Mouse (Mus musculus) heart, adult 2 months (tissue): ENCODE measurements around the gene Maml3. TPM values are rescaled to one million over a fixed set of nuclear protein-coding genes. Genes with fewer than 3 reads are reported as not detected.

ENCODE experiments used
- DNase-seq, 2 experiments: peaks; one replicate each; pipeline ENCODE4 v3.0.0; 2021
- H3K27ac ChIP-seq: fragments of 200-600 bp; 2 replicates; pipeline ENCODE4 v1.8.1; 2022
- H3K27me3 ChIP-seq: fragments of 200-500 bp; 2 replicates; pipeline ENCODE4 v1.6.1; 2012; ENCODE audit warnings: mild to moderate bottlenecking, low read length, inconsistent platforms, mixed read lengths; ENCODE audit not compliant: control insufficient read depth, insufficient read depth
- H3K36me3 ChIP-seq: fragments of 200-500 bp; 2 replicates; pipeline ENCODE4 v1.6.1; 2012; ENCODE audit warnings: low read length, inconsistent platforms; ENCODE audit not compliant: control insufficient read depth, insufficient read depth
- H3K4me1 ChIP-seq: fragments of 200-500 bp; 2 replicates; pipeline ENCODE4 v1.6.1; 2011; ENCODE audit warnings: low read length; ENCODE audit not compliant: control insufficient read depth, insufficient read depth
- H3K4me3 ChIP-seq: fragments of 200-600 bp; 2 replicates; pipeline ENCODE4 v1.8.1; 2022
- H3K79me2 ChIP-seq: fragments of 200-500 bp; replicated peaks from 2 replicates; pipeline ENCODE4 v1.6.1; 2012; ENCODE audit warnings: mild to moderate bottlenecking, inconsistent platforms, low read length, moderate library complexity, mixed read lengths; ENCODE audit not compliant: control insufficient read depth, insufficient read depth
- H3K9ac ChIP-seq: fragments of 200-500 bp; 2 replicates; pipeline ENCODE4 v1.6.1; 2012; ENCODE audit warnings: low read depth, mild to moderate bottlenecking, control low read depth, inconsistent platforms, low read length, mixed read lengths
- CTCF ChIP-seq: fragments of 200-600 bp; IDR thresholded peaks from 2 replicates; pipeline ENCODE4 v1.8.1; 2022; ENCODE audit warnings: antibody characterized with exemption, mild to moderate bottlenecking, moderate library complexity
- EP300 ChIP-seq: fragments of 200-500 bp; IDR thresholded peaks from 2 replicates; pipeline ENCODE4 v1.6.1; 2011; ENCODE audit warnings: low read depth, low read length, control low read depth; ENCODE audit not compliant: insufficient read depth
- POLR2A ChIP-seq: fragments of 200-500 bp; IDR thresholded peaks from 2 replicates; pipeline ENCODE4 v1.6.1; 2011; ENCODE audit warnings: mild to moderate bottlenecking, low read depth, low read length, control low read depth; ENCODE audit not compliant: insufficient read depth
- whole genome bisulfite sequencing: fragments of 180-500 bp; shearing (Covaris S2); methylation state at CpG from one replicate; pipeline ENCODE4 v1.1.7; 2018; 5-methylcytosine and 5-hydroxymethylcytosine counted together
- intact Hi-C: fragments of 180-260 bp; cut with DNase I; formaldehyde crosslinking; loops from one replicate; pipeline ENCODE4 v1.15.1; 2025
- polyA plus RNA-seq: library from polyadenylated mRNA; depleted of rRNA; stranded (reverse); fragments of >200 nt; gene quantifications from 2 replicates; pipeline ENCODE4 v1.2.3, GENCODE M21; 2012
- total RNA-seq, 2 experiments: library from RNA; stranded (reverse); gene quantifications; 2 replicates each; pipeline ENCODE4 v1.2.3; 2021

Maml3 gene
- total and polyA plus RNA-seq, 3 experiments, result 1.9 to 2.8 (median 2.7) TPM

DNA sequence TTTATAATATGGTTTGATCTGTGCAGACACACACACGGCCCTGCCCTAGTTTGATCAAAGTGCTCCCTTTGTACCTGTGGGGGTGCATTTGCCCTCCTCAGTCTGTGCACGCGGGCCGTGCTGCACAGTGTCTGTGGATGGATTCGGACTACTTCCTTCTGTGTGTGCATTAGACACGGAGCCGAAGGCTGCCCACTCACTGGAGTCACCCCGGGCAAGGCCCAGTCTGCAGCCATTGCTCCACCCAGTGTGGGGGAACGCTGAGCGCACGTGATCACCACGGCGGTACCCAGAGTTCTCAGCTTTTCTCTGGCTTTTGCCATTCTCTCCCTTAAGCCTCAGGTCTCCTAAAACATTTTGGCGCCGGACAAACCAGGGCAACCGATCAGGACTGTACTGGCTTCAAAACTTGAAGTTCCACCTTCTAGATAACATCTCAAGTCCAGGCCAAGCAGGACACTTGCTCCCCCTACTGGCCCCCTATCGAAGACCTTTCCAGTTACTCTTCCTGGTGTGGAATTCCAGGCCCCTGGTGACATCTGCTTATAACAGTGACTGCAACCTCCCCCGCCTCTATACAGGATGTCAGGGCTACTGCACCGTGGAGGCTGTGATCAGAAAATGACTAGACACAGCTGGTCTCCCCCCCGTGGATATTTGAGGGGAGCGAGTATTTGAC is 431.3 kb downstream of the Maml3 start:
- Histone ChIP-seq H3K4me1 (no peaks in the 10 kb centered on the region), H3K4me3 (no peak overlapping the region), H3K79me2 (no peaks in the 10 kb centered on the region), H3K36me3 (no peaks in the 10 kb centered on the region), H3K27ac (no peak overlapping the region), H3K27me3 (no peaks in the 10 kb centered on the region), H3K9ac (no peak overlapping the region)
- intact Hi-C loops, result loop anchor here (5.0 kb wide), 1 partner anchor 161 kb away; no protein-coding TSS in a partner anchor
- TF ChIP-seq POLR2A, result no peak
- TF ChIP-seq EP300, result no peak
- peak; percentile 73 for TF ChIP-seq CTCF
- peak; percentile 48 to 59 for DNase-seq
- WGBS, result 63% methylated on average over 21 of the region's 21 CpGs

DNA sequence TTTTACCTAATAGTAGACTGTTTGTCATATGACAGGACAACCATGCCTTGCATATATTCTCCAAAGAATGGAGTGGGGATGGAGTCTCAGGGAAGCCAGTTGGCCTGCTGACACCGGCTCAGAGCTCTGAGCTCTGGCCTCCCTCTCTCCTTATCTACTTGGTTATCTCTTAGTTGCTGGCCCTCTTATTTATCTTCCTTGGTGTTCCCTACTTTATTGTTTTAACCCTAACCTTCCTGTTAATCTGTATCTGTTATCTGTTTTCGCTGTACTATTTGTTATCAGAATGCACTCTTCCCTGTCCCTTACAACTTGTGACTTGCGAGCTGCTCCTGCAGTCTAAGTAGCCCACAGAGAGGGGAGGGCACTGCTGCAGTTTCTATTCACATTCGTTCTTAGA is 432.2 kb downstream of the Maml3 start:
- TF ChIP-seq EP300 (no peak), CTCF (no peak), POLR2A (no peak)
- 66% methylated on average over 4 of the region's 4 CpGs for WGBS
- intact Hi-C loops, result loop anchor here (5.0 kb wide), 1 partner anchor 160 kb away; no protein-coding TSS in a partner anchor

DNA sequence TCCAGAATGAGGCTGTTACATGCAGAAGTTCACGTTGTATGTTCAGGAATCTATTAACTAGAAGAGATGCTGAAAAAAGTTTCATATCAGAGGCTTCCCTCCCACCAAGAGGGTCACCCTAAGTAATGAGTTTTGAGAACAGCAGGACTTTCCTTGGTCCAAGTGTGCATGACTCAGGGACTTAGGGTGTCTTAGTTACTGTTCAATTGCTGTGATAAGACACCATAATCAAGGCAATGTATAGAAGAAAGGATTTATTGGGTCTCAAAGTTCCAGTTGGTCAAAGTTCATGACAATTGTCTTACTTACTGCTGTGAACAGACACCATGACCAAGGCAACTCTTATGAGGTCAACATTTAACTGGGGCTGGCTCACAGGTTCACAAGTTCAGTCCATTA is 433.8 kb downstream of the Maml3 start:
- WGBS, result 96% methylated on average over 1 of the region's 1 CpGs
- intact Hi-C loops, result loop anchor here (5.0 kb wide), 1 partner anchor 159 kb away; no protein-coding TSS in a partner anchor

More for the DNA sequence above, 432.2 kb downstream of the Maml3 start:
- H3K36me3 ChIP-seq, result no peaks in the 10 kb centered on the region
- H3K4me3 ChIP-seq, result no peak overlapping the region
- H3K4me1 ChIP-seq, result no peaks in the 10 kb centered on the region
- no peaks in the 10 kb centered on the region for H3K27me3 ChIP-seq
- no peak for DNase-seq
- H3K9ac ChIP-seq, result no peak overlapping the region
- no peak overlapping the region for H3K27ac ChIP-seq
- no peaks in the 10 kb centered on the region for H3K79me2 ChIP-seq

DNA sequence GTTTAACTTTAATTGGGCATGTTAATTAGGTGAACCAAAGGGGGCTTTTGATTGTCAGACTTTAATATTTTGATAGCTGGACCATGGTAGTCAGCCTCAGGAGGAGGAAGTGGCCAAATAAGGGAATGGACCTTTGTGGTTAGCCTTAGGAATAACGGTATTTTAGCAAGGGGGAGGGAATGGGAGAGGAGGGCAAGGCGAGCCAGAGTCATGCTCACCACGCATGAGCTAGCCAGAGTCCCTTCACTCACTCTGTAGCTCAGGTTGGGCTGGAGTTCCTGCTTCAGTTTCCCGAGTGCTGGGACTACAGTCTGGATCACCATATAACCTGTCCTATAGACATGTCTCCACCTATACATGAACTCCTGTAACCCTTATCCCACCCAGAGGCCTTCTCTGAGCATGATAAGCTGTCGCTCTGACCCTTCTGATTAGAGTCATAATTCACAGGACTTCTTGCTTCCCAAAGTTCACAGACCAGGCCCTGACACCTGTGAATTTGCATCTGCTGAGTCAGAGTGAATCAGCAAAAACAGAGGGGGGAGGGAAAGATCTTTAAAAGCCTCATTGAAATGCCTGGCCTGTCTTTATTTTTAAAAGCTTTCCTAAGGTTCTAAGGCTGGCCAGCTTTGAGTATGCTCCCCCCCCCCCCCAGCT is 434.3 kb downstream of the Maml3 start:
- Histone ChIP-seq H3K27me3 (no peaks in the 10 kb centered on the region), H3K27ac (no peak overlapping the region), H3K36me3 (no peaks in the 10 kb centered on the region), H3K9ac (no peak overlapping the region), H3K4me3 (no peak overlapping the region), H3K4me1 (no peaks in the 10 kb centered on the region), H3K79me2 (no peaks in the 10 kb centered on the region)
- WGBS, result 76% methylated on average over 5 of the region's 5 CpGs
- intact Hi-C loops, result loop anchor here (5.0 kb wide), 1 partner anchor 158 kb away; no protein-coding TSS in a partner anchor
- DNase-seq, result no peak
- TF ChIP-seq CTCF (no peak), EP300 (no peak), POLR2A (no peak)

More for the DNA sequence above, 433.8 kb downstream of the Maml3 start:
- TF ChIP-seq POLR2A, result no peak
- no peak for TF ChIP-seq CTCF
- TF ChIP-seq EP300, result no peak
- Histone ChIP-seq H3K27me3 (no peaks in the 10 kb centered on the region), H3K27ac (no peak overlapping the region), H3K36me3 (no peaks in the 10 kb centered on the region), H3K4me1 (no peaks in the 10 kb centered on the region), H3K9ac (no peak overlapping the region), H3K4me3 (no peak overlapping the region), H3K79me2 (no peaks in the 10 kb centered on the region)
- no peak for DNase-seq

DNA sequence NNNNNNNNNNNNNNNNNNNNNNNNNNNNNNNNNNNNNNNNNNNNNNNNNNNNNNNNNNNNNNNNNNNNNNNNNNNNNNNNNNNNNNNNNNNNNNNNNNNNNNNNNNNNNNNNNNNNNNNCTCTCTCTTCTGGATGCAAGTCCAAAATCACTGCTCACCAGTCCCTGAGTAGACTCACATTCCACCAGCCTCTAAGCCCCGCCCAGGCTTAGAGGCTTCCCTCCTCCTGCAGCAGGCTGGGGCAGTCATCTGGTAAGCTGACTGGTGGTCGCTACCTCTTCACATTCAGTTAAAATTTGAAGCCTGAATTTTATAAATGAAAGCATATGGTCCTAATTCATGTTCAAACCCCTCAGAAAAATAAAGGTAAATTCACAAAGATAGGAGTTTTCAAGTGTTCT is 436.3 kb downstream of the Maml3 start:
- Histone ChIP-seq H3K79me2 (no peaks in the 10 kb centered on the region), H3K36me3 (no peaks in the 10 kb centered on the region), H3K27ac (no peak overlapping the region), H3K27me3 (no peaks in the 10 kb centered on the region), H3K4me1 (no peaks in the 10 kb centered on the region), H3K4me3 (no peak overlapping the region), H3K9ac (no peak overlapping the region)
- DNase-seq, result no peak
- WGBS, result 60% methylated on average over 2 of the region's 2 CpGs
- intact Hi-C loops, result no loop called here
- TF ChIP-seq CTCF, result no peak
- TF ChIP-seq EP300, result no peak
- TF ChIP-seq POLR2A, result no peak

DNA sequence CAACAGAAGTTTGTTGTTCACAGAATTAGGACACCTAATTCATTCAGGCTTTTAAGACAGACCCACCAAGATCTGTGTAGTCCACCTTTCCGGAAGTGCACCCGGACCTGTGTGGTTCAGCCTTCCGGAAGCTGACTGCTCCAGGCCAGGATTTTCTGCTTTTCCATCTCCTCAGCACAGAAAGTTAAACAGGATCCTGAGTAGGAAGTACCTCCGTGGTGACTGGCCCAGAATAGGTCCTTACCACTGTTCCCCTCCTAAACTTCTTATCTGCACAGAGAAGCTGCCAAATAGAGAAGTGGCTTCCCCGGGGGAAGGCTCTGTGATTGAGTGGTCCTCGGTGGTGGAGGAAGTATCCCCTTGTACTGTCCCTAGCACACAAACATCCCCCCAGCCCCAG is 442.3 kb downstream of the Maml3 start:
- H3K4me1 ChIP-seq, result no peaks in the 10 kb centered on the region
- H3K27me3 ChIP-seq, result no peaks in the 10 kb centered on the region
- no peaks in the 10 kb centered on the region for H3K79me2 ChIP-seq
- H3K9ac ChIP-seq, result no peak overlapping the region
- 22% methylated on average over 6 of the region's 6 CpGs for WGBS
- H3K4me3 ChIP-seq, result no peak overlapping the region
- intact Hi-C loops, result no loop called here
- H3K36me3 ChIP-seq, result no peaks in the 10 kb centered on the region
- H3K27ac ChIP-seq, result no peak overlapping the region
- TF ChIP-seq POLR2A, result no peak
- no peak for TF ChIP-seq CTCF
- TF ChIP-seq EP300, result no peak
- DNase-seq, result no peak
